Mouse (Mus musculus) neural tube, embryonic 11.5 days (tissue): ENCODE data around the gene Tesk1. TPM values are rescaled to one million over a fixed set of nuclear protein-coding genes. Genes with fewer than 3 reads are reported as not detected.

ENCODE experiments used
- ATAC-seq: fragments of 200-750 bp; cut with Nextera tagmentation; 2 replicates; pipeline ENCODE4 v1.8.0; 2017; ENCODE audit warnings: moderate number of reproducible peaks, mild to moderate bottlenecking, moderate TSS enrichment, moderate library complexity; ENCODE audit not compliant: insufficient read depth, low FRiP score, low TSS enrichment
- DNase-seq: peaks from one replicate; pipeline ENCODE4 v3.0.0-alpha.2; 2015; ENCODE audit warnings: low spot score
- H3K27ac ChIP-seq: fragments of 300-500 bp; sonication (generic); 2 replicates; pipeline ENCODE4 v1.5.1; 2014; ENCODE audit warnings: low read depth, mild to moderate bottlenecking, low read length
- H3K27me3 ChIP-seq: fragments of 300-500 bp; sonication (generic); 2 replicates; pipeline ENCODE4 v1.6.1; 2014; ENCODE audit warnings: mild to moderate bottlenecking, low read length, mixed read lengths; ENCODE audit not compliant: control insufficient read depth, insufficient read depth
- H3K36me3 ChIP-seq: fragments of 300-500 bp; sonication (generic); 2 replicates; pipeline ENCODE4 v1.6.1; 2014; ENCODE audit warnings: mild to moderate bottlenecking, low read length, moderate library complexity, mixed read lengths; ENCODE audit not compliant: control insufficient read depth, insufficient read depth
- H3K4me1 ChIP-seq: fragments of 300-500 bp; sonication (generic); 2 replicates; pipeline ENCODE4 v1.6.1; 2014; ENCODE audit warnings: low read length, mixed read lengths; ENCODE audit not compliant: control insufficient read depth, insufficient read depth
- H3K4me2 ChIP-seq: fragments of 300-500 bp; sonication (generic); 2 replicates; pipeline ENCODE4 v1.6.1; 2014; ENCODE audit warnings: low read depth, mild to moderate bottlenecking, moderate library complexity
- H3K4me3 ChIP-seq: fragments of 300-500 bp; sonication (generic); 2 replicates; pipeline ENCODE4 v1.5.1; 2014; ENCODE audit warnings: low read depth, low read length
- H3K9ac ChIP-seq: fragments of 300-500 bp; sonication (generic); 2 replicates; pipeline ENCODE4 v1.6.1; 2014; ENCODE audit warnings: mild to moderate bottlenecking, low read length
- H3K9me3 ChIP-seq: fragments of 300-500 bp; sonication (generic); 2 replicates; pipeline ENCODE4 v1.6.1; 2016; ENCODE audit warnings: low read length; ENCODE audit not compliant: control insufficient read depth
- WGBS: fragments of 180-500 bp; shearing (Covaris S2); extraction: QIAGEN DNeasy Blood & Tissue Kit; methylation state at CpG from one replicate; pipeline ENCODE4 v1.1.7; 2014; 5-methylcytosine and 5-hydroxymethylcytosine counted together
- polyA plus RNA-seq: library from polyadenylated mRNA; unstranded; fragments of >200 nt; fragmentation: Nextera tagmentation; extraction: Ambion mirVana; gene quantifications from 2 replicates; pipeline ENCODE4 v1.2.1, GENCODE M21; 2014

Gene Tesk1
- polyA plus RNA-seq, 1 experiment from 2014 or later: 8.6 TPM

GRCm38 (mm10) chr4:43442044-43442443 lies 305 bp downstream of the Tesk1 start:
- peak overlapping the region; percentile 78 for H3K4me3 ChIP-seq
- H3K9ac ChIP-seq: peak overlapping the region; percentile 78
- WGBS: under 1% methylated on average over 33 of the region's 33 CpGs
- peaks cover 8% of the 10 kb centered on the region for H3K4me1 ChIP-seq
- ATAC-seq (peak; percentile 91), DNase-seq (peak; percentile 99)
- peak overlapping the region; percentile 95 for H3K4me2 ChIP-seq
- H3K27me3 ChIP-seq: no peaks in the 10 kb centered on the region
- no peaks in the 10 kb centered on the region for H3K9me3 ChIP-seq
- peak overlapping the region; percentile 79 for H3K27ac ChIP-seq
- H3K36me3 ChIP-seq: peaks cover 4% of the 10 kb centered on the region

GRCm38 (mm10) chr4:43442456-43443361 lies 970 bp downstream of the Tesk1 start:
- H3K9me3 ChIP-seq: no peaks in the 10 kb centered on the region
- H3K4me2 ChIP-seq: peak overlapping the region; percentile 95
- under 1% methylated on average over 49 of the region's 88 CpGs for WGBS
- H3K36me3 ChIP-seq: peaks cover 10% of the 10 kb centered on the region
- peaks cover 8% of the 10 kb centered on the region for H3K4me1 ChIP-seq
- peak; percentile 83 for DNase-seq
- H3K27ac ChIP-seq: peak overlapping the region; percentile 79
- H3K27me3 ChIP-seq: no peaks in the 10 kb centered on the region
- ATAC-seq: peak; percentile 64
- peak overlapping the region; percentile 78 for H3K9ac ChIP-seq
- peak overlapping the region; percentile 78 for H3K4me3 ChIP-seq

- Histone ChIP-seq H3K4me1 (peaks cover 8% of the 10 kb centered on the region), H3K9ac (peak overlapping the region; percentile 78), H3K4me2 (peak overlapping the region; percentile 95), H3K36me3 (peaks cover 12% of the 10 kb centered on the region), H3K27ac (peak overlapping the region; percentile 79), H3K27me3 (no peaks in the 10 kb centered on the region), H3K4me3 (peak overlapping the region; percentile 78), H3K9me3 (no peaks in the 10 kb centered on the region)
- under 1% methylated on average over 28 of the region's 28 CpGs for WGBS
- DNase-seq: peak; percentile 45
- no peak for ATAC-seq
Measured at GRCm38 (mm10) chr4:43443511-43443910, 1.8 kb downstream of the Tesk1 start.

- 92% methylated on average over 13 of the region's 13 CpGs for WGBS
- DNase-seq (no peak), ATAC-seq (no peak)
- Histone ChIP-seq H3K4me1 (peaks cover 8% of the 10 kb centered on the region), H3K27ac (no peak overlapping the region), H3K9ac (no peak overlapping the region), H3K36me3 (peaks cover 12% of the 10 kb centered on the region), H3K27me3 (no peaks in the 10 kb centered on the region), H3K4me3 (no peak overlapping the region), H3K4me2 (no peak overlapping the region), H3K9me3 (no peaks in the 10 kb centered on the region)
Measured at GRCm38 (mm10) chr4:43447251-43447650, 5.5 kb downstream of the Tesk1 start.

GRCm38 (mm10) chr4:43448554-43448953 lies 6.8 kb downstream of the Tesk1 start:
- Histone ChIP-seq H3K4me3 (no peak overlapping the region), H3K27me3 (peaks cover 4% of the 10 kb centered on the region), H3K27ac (no peak overlapping the region), H3K4me2 (no peak overlapping the region), H3K4me1 (peaks cover 10% of the 10 kb centered on the region), H3K9ac (no peak overlapping the region), H3K9me3 (no peaks in the 10 kb centered on the region), H3K36me3 (peaks cover 12% of the 10 kb centered on the region)
- no peak for DNase-seq
- no peak for ATAC-seq
- WGBS: 94% methylated on average over 3 of the region's 3 CpGs

GRCm38 (mm10) chr4:43452315-43452714 lies 10.6 kb downstream of the Tesk1 start:
- no peak overlapping the region for H3K4me2 ChIP-seq
- no peaks in the 10 kb centered on the region for H3K9me3 ChIP-seq
- peaks cover 7% of the 10 kb centered on the region; the same call in 1 of the 2 replicates for H3K4me1 ChIP-seq
- H3K36me3 ChIP-seq: peaks cover 5% of the 10 kb centered on the region; the same call in 1 of the 2 replicates
- H3K4me3 ChIP-seq: no peak overlapping the region
- H3K27ac ChIP-seq: no peak overlapping the region
- no peak for ATAC-seq
- WGBS: 61% methylated on average over 11 of the region's 11 CpGs
- no peak for DNase-seq
- peaks cover 13% of the 10 kb centered on the region for H3K27me3 ChIP-seq
- H3K9ac ChIP-seq: no peak overlapping the region

- Histone ChIP-seq H3K36me3 (no peaks in the 10 kb centered on the region), H3K9me3 (no peaks in the 10 kb centered on the region), H3K4me3 (peak overlapping the region; percentile 18; the same call in 1 of the 2 replicates), H3K4me2 (peak overlapping the region; percentile 40), H3K27ac (no peak overlapping the region), H3K4me1 (peaks cover 7% of the 10 kb centered on the region; the same call in 1 of the 2 replicates), H3K9ac (peak overlapping the region; percentile 44), H3K27me3 (peaks cover 13% of the 10 kb centered on the region)
- ATAC-seq: no peak
- 2% methylated on average over 18 of the region's 18 CpGs for WGBS
- peak; percentile 53 for DNase-seq
Measured at GRCm38 (mm10) chr4:43453413-43453812, 11.7 kb downstream of the Tesk1 start.

- DNase-seq (no peak), ATAC-seq (no peak)
- WGBS: 30% methylated on average over 20 of the region's 20 CpGs
- H3K27me3 ChIP-seq: peaks cover 13% of the 10 kb centered on the region
- H3K27ac ChIP-seq: no peak within 1 kb of the TSS
- H3K4me2 ChIP-seq: peak within 1 kb of the TSS; percentile 40
- H3K4me1 ChIP-seq: peaks cover 7% of the 10 kb centered on the region; the same call in 1 of the 2 replicates
- H3K9me3 ChIP-seq: no peaks in the 10 kb centered on the region
- peak within 1 kb of the TSS; percentile 44 for H3K9ac ChIP-seq
- peak within 1 kb of the TSS; percentile 18; the same call in 1 of the 2 replicates for H3K4me3 ChIP-seq
- H3K36me3 ChIP-seq: no peaks in the 10 kb centered on the region
Measured at GRCm38 (mm10) chr4:43454041-43454836, 12.5 kb downstream of the Tesk1 start, which contains the start of gene Cd72. Gene Cd72 (minus strand): TSS chr4:43454628.
